Mouse (Mus musculus): ENCODE results near the gene Rbpj. TPM values are rescaled to one million over a fixed set of nuclear protein-coding genes. Genes with fewer than 3 reads are reported as not detected.

The Rbpj gene
- polyA plus RNA-seq, 1 experiment, result 5.2 TPM

- Histone ChIP-seq H3K4me3 (ENCODE audit: low read depth, low read length) (no peak overlapping the region), H3K36me3 (ENCODE audit: control insufficient read depth, insufficient read depth, low read length) (no peaks in the 10 kb centered on the region), H3K27ac (ENCODE audit: insufficient read depth, low read depth, low read length) (no peak overlapping the region), H3K27me3 (ENCODE audit: control insufficient read depth, insufficient read depth, low read length) (no peaks in the 10 kb centered on the region), H3K4me1 (ENCODE audit: control insufficient read depth, insufficient read depth, insufficient read length, low read length) (no peaks in the 10 kb centered on the region)
- TF ChIP-seq POLR2A (IDR thresholded peaks at IDR 0.05; ENCODE audit: low read depth, low read length), result no peak
- TF ChIP-seq CTCF (IDR thresholded peaks at IDR 0.05; ENCODE audit: extremely low read depth, insufficient read length, insufficient replicate concordance, low read depth, low read length), result no peak
- WGBS, result 88% methylated on average over 5 of the region's 5 CpGs
These were observed 10.5 kb upstream of the Rbpj start for GRCm38 (mm10) chr5:53455459-53455858.

GRCm38 (mm10) chr5:53460196-53460595 lies 5.8 kb upstream of the Rbpj start:
- TF ChIP-seq POLR2A (IDR thresholded peaks at IDR 0.05; ENCODE audit: low read depth, low read length) (no peak), CTCF (IDR thresholded peaks at IDR 0.05; ENCODE audit: extremely low read depth, insufficient read length, insufficient replicate concordance, low read depth, low read length) (no peak)
- no peaks in the 10 kb centered on the region for H3K27me3 ChIP-seq (ENCODE audit: control insufficient read depth, insufficient read depth, low read length)
- peaks cover 6% of the 10 kb centered on the region; the same call in 1 of the 2 replicates for H3K4me1 ChIP-seq (ENCODE audit: control insufficient read depth, insufficient read depth, insufficient read length, low read length)
- H3K4me3 ChIP-seq (ENCODE audit: low read depth, low read length), result no peak overlapping the region
- WGBS, result 59% methylated on average over 5 of the region's 5 CpGs
- H3K27ac ChIP-seq (ENCODE audit: insufficient read depth, low read depth, low read length), result no peak overlapping the region
- H3K36me3 ChIP-seq (ENCODE audit: control insufficient read depth, insufficient read depth, low read length), result no peaks in the 10 kb centered on the region

- no peaks in the 10 kb centered on the region for H3K36me3 ChIP-seq (ENCODE audit: control insufficient read depth, insufficient read depth, low read length)
- no peak overlapping the region for H3K4me3 ChIP-seq (ENCODE audit: low read depth, low read length)
- WGBS, result 46% methylated on average over 11 of the region's 11 CpGs
- no peaks in the 10 kb centered on the region for H3K27me3 ChIP-seq (ENCODE audit: control insufficient read depth, insufficient read depth, low read length)
- TF ChIP-seq POLR2A (IDR thresholded peaks at IDR 0.05; ENCODE audit: low read depth, low read length) (no peak), CTCF (IDR thresholded peaks at IDR 0.05; ENCODE audit: extremely low read depth, insufficient read length, insufficient replicate concordance, low read depth, low read length) (no peak)
- peaks cover 6% of the 10 kb centered on the region; the same call in 1 of the 2 replicates for H3K4me1 ChIP-seq (ENCODE audit: control insufficient read depth, insufficient read depth, insufficient read length, low read length)
- no peak overlapping the region for H3K27ac ChIP-seq (ENCODE audit: insufficient read depth, low read depth, low read length)
These were observed 2.6 kb upstream of the Rbpj start for GRCm38 (mm10) chr5:53463098-53464018.

- H3K27ac ChIP-seq (ENCODE audit: insufficient read depth, low read depth, low read length), result no peak overlapping the region
- TF ChIP-seq POLR2A (IDR thresholded peaks at IDR 0.05; ENCODE audit: low read depth, low read length) (no peak), CTCF (IDR thresholded peaks at IDR 0.05; ENCODE audit: extremely low read depth, insufficient read length, insufficient replicate concordance, low read depth, low read length) (no peak)
- H3K4me1 ChIP-seq (ENCODE audit: control insufficient read depth, insufficient read depth, insufficient read length, low read length), result peaks cover 18% of the 10 kb centered on the region
- no peaks in the 10 kb centered on the region for H3K27me3 ChIP-seq (ENCODE audit: control insufficient read depth, insufficient read depth, low read length)
- H3K36me3 ChIP-seq (ENCODE audit: control insufficient read depth, insufficient read depth, low read length), result no peaks in the 10 kb centered on the region
- H3K4me3 ChIP-seq (ENCODE audit: low read depth, low read length), result no peak overlapping the region
- WGBS, result 86% methylated on average over 16 of the region's 16 CpGs
These were observed 726 bp downstream of the Rbpj start for GRCm38 (mm10) chr5:53466422-53467333.

- no peak overlapping the region for H3K27ac ChIP-seq (ENCODE audit: insufficient read depth, low read depth, low read length)
- WGBS, result 92% methylated on average over 9 of the region's 9 CpGs
- no peaks in the 10 kb centered on the region for H3K36me3 ChIP-seq (ENCODE audit: control insufficient read depth, insufficient read depth, low read length)
- H3K4me3 ChIP-seq (ENCODE audit: low read depth, low read length), result no peak overlapping the region
- no peaks in the 10 kb centered on the region for H3K27me3 ChIP-seq (ENCODE audit: control insufficient read depth, insufficient read depth, low read length)
- H3K4me1 ChIP-seq (ENCODE audit: control insufficient read depth, insufficient read depth, insufficient read length, low read length), result peaks cover 18% of the 10 kb centered on the region
- TF ChIP-seq POLR2A (IDR thresholded peaks at IDR 0.05; ENCODE audit: low read depth, low read length) (no peak), CTCF (IDR thresholded peaks at IDR 0.05; ENCODE audit: extremely low read depth, insufficient read length, insufficient replicate concordance, low read depth, low read length) (no peak)
These were observed 1.6 kb downstream of the Rbpj start for GRCm38 (mm10) chr5:53467602-53468001.

- 79% methylated on average over 8 of the region's 8 CpGs for WGBS
- no peak overlapping the region for H3K4me3 ChIP-seq (ENCODE audit: low read depth, low read length)
- no peak overlapping the region for H3K27ac ChIP-seq (ENCODE audit: insufficient read depth, low read depth, low read length)
- H3K4me1 ChIP-seq (ENCODE audit: control insufficient read depth, insufficient read depth, insufficient read length, low read length), result peaks cover 14% of the 10 kb centered on the region
- H3K27me3 ChIP-seq (ENCODE audit: control insufficient read depth, insufficient read depth, low read length), result no peaks in the 10 kb centered on the region
- TF ChIP-seq POLR2A (IDR thresholded peaks at IDR 0.05; ENCODE audit: low read depth, low read length) (no peak), CTCF (IDR thresholded peaks at IDR 0.05; ENCODE audit: extremely low read depth, insufficient read length, insufficient replicate concordance, low read depth, low read length) (no peak)
- no peaks in the 10 kb centered on the region for H3K36me3 ChIP-seq (ENCODE audit: control insufficient read depth, insufficient read depth, low read length)
These were observed 2.4 kb downstream of the Rbpj start for GRCm38 (mm10) chr5:53468366-53468765.

Measured in small intestine, adult 2 months (tissue).